Mouse (Mus musculus) heart, postnatal 0 days (tissue): ENCODE results near the gene Rasgef1b. TPM values are rescaled to one million over a fixed set of nuclear protein-coding genes. Genes with fewer than 3 reads are reported as not detected.

ENCODE experiments used
- ATAC-seq: fragments of 200-750 bp; cut with Nextera tagmentation; 2 replicates; pipeline ENCODE4 v1.8.0; 2017; ENCODE audit warnings: low read depth, moderate number of reproducible peaks, moderate library complexity; ENCODE audit not compliant: insufficient read depth
- DNase-seq: peaks from one replicate; pipeline ENCODE4 v3.0.0-alpha.2; 2016; ENCODE audit warnings: low spot score
- H3K27ac ChIP-seq: fragments of 300-500 bp; sonication (generic); 2 replicates; pipeline ENCODE4 v1.5.1; 2014; ENCODE audit warnings: low read depth, mild to moderate bottlenecking
- H3K27me3 ChIP-seq: fragments of 300-500 bp; sonication (generic); 2 replicates; pipeline ENCODE4 v1.6.1; 2014; ENCODE audit warnings: low read length, mixed read lengths; ENCODE audit not compliant: control insufficient read depth, insufficient read depth
- H3K36me3 ChIP-seq: fragments of 300-500 bp; sonication (generic); replicated peaks from 2 replicates; pipeline ENCODE4 v1.6.1; 2014; ENCODE audit warnings: low read length, mixed read lengths; ENCODE audit not compliant: control insufficient read depth, insufficient read depth
- H3K4me1 ChIP-seq: fragments of 300-500 bp; sonication (generic); 2 replicates; pipeline ENCODE4 v1.6.1; 2014; ENCODE audit warnings: antibody characterized with exemption; ENCODE audit not compliant: control insufficient read depth, insufficient read depth
- H3K4me2 ChIP-seq: fragments of 300-500 bp; sonication (generic); 2 replicates; pipeline ENCODE4 v1.6.1; 2014; ENCODE audit warnings: low read depth, mild to moderate bottlenecking, low read length, moderate library complexity
- H3K4me3 ChIP-seq: fragments of 300-500 bp; sonication (generic); 2 replicates; pipeline ENCODE4 v1.5.1; 2014; ENCODE audit warnings: low read depth, low read length
- H3K9ac ChIP-seq: fragments of 300-500 bp; sonication (generic); replicated peaks from 2 replicates; pipeline ENCODE4 v1.6.1; 2014; ENCODE audit warnings: low read depth, low read length, mixed read lengths
- H3K9me3 ChIP-seq: fragments of 300-500 bp; sonication (generic); replicated peaks from 2 replicates; pipeline ENCODE4 v1.6.1; 2016; ENCODE audit warnings: low read length; ENCODE audit not compliant: control insufficient read depth
- CTCF ChIP-seq: IDR thresholded peaks from 2 replicates; pipeline ENCODE4 v1.5.1; 2016; ENCODE audit warnings: antibody characterized with exemption, control low read depth, low read depth
- EP300 ChIP-seq: IDR thresholded peaks from 2 replicates; pipeline ENCODE4 v1.6.1; 2016; ENCODE audit warnings: antibody characterized with exemption, low read depth
- WGBS: fragments of 180-500 bp; shearing (Covaris S2); extraction: QIAGEN DNeasy Blood & Tissue Kit; methylation state at CpG from one replicate; pipeline ENCODE4 v1.1.7; 2014; 5-methylcytosine and 5-hydroxymethylcytosine counted together
- polyA plus RNA-seq: library from polyadenylated mRNA; unstranded; fragments of >200 nt; fragmentation: Nextera tagmentation; extraction: Ambion mirVana; gene quantifications from 2 replicates; pipeline ENCODE4 v1.2.1, GENCODE M21; 2015
- total RNA-seq: library from RNA; depleted of rRNA; stranded (reverse); fragments of >200 nt; gene quantifications from 2 replicates; pipeline ENCODE4 v1.2.3, GENCODE M21; 2014; ENCODE audit warnings: low replicate concordance

Gene Rasgef1b
- total and polyA plus RNA-seq, 2 experiments from 2014 or later: 19.0 to 29.8 TPM

- TF ChIP-seq EP300 (0 out of 2 replicates have a peak, but pooled peaks have one; percentile 38), CTCF (no peak)
- Histone ChIP-seq H3K27ac (peak overlapping the region; percentile 18), H3K36me3 (no peaks in the 10 kb centered on the region), H3K9me3 (no peaks in the 10 kb centered on the region), H3K4me2 (peak overlapping the region; percentile 21), H3K4me3 (no peak overlapping the region), H3K9ac (no peak overlapping the region), H3K4me1 (peaks cover 6% of the 10 kb centered on the region; the same call in 1 of the 2 replicates), H3K27me3 (no peaks in the 10 kb centered on the region)
- peak; percentile 83 for ATAC-seq
- WGBS: 10% methylated on average over 8 of the region's 8 CpGs
- DNase-seq: peak; percentile 79
These were observed 153.0 kb downstream of the Rasgef1b start for GRCm38 (mm10) chr5:99575897-99576296.

- Histone ChIP-seq H3K9me3 (no peaks in the 10 kb centered on the region), H3K4me2 (no peak overlapping the region), H3K27me3 (no peaks in the 10 kb centered on the region), H3K4me1 (no peaks in the 10 kb centered on the region), H3K36me3 (no peaks in the 10 kb centered on the region), H3K4me3 (no peak overlapping the region), H3K27ac (no peak overlapping the region), H3K9ac (no peak overlapping the region)
- WGBS: 51% methylated on average over 8 of the region's 8 CpGs
- ATAC-seq: no peak
- TF ChIP-seq CTCF: no peak
- no peak for DNase-seq
These were observed 164.2 kb downstream of the Rasgef1b start for GRCm38 (mm10) chr5:99564501-99565323.

GRCm38 (mm10) chr5:99562096-99562495 lies 166.8 kb downstream of the Rasgef1b start:
- whole genome bisulfite sequencing: 34% methylated on average over 6 of the region's 6 CpGs
- no peaks in the 10 kb centered on the region; the same call in 1 of the 2 replicates for H3K4me1 ChIP-seq
- H3K9me3 ChIP-seq: no peaks in the 10 kb centered on the region
- H3K4me3 ChIP-seq: no peak overlapping the region
- H3K27me3 ChIP-seq: no peaks in the 10 kb centered on the region
- H3K4me2 ChIP-seq: no peak overlapping the region
- no peaks in the 10 kb centered on the region for H3K36me3 ChIP-seq
- H3K9ac ChIP-seq: no peak overlapping the region
- DNase-seq (peak; percentile 16), ATAC-seq (no peak; the same call in 1 of the 2 replicates)
- H3K27ac ChIP-seq: no peak overlapping the region
- TF ChIP-seq CTCF (no peak), EP300 (no peak)

- Histone ChIP-seq H3K4me3 (no peak overlapping the region), H3K27ac (no peak overlapping the region), H3K9ac (no peak overlapping the region), H3K36me3 (no peaks in the 10 kb centered on the region), H3K4me1 (no peaks in the 10 kb centered on the region; the same call in 1 of the 2 replicates), H3K4me2 (no peak overlapping the region), H3K27me3 (no peaks in the 10 kb centered on the region), H3K9me3 (no peaks in the 10 kb centered on the region)
- TF ChIP-seq CTCF (no peak), EP300 (no peak)
- ATAC-seq (no peak), DNase-seq (no peak)
- 46% methylated on average over 3 of the region's 3 CpGs for WGBS
These were observed 169.1 kb downstream of the Rasgef1b start for GRCm38 (mm10) chr5:99559814-99560213.

GRCm38 (mm10) chr5:99558231-99558630 lies 170.6 kb downstream of the Rasgef1b start:
- H3K27ac ChIP-seq: no peak overlapping the region
- H3K4me3 ChIP-seq: no peak overlapping the region
- no peaks in the 10 kb centered on the region for H3K36me3 ChIP-seq
- H3K4me1 ChIP-seq: no peaks in the 10 kb centered on the region; the same call in 1 of the 2 replicates
- H3K4me2 ChIP-seq: no peak overlapping the region
- H3K27me3 ChIP-seq: no peaks in the 10 kb centered on the region
- H3K9me3 ChIP-seq: no peaks in the 10 kb centered on the region
- ATAC-seq (no peak), DNase-seq (no peak)
- WGBS: 71% methylated on average over 9 of the region's 9 CpGs
- TF ChIP-seq CTCF: no peak
- TF ChIP-seq EP300: no peak
- H3K9ac ChIP-seq: no peak overlapping the region

- no peak overlapping the region for H3K9ac ChIP-seq
- no peaks in the 10 kb centered on the region for H3K4me1 ChIP-seq
- no peak overlapping the region for H3K4me2 ChIP-seq
- no peak overlapping the region for H3K27ac ChIP-seq
- no peaks in the 10 kb centered on the region for H3K36me3 ChIP-seq
- TF ChIP-seq EP300 (no peak), CTCF (no peak)
- no peaks in the 10 kb centered on the region for H3K27me3 ChIP-seq
- no peak for ATAC-seq
- 64% methylated on average over 7 of the region's 7 CpGs for WGBS
- H3K4me3 ChIP-seq: no peak overlapping the region
- no peaks in the 10 kb centered on the region for H3K9me3 ChIP-seq
- DNase-seq: no peak
These were observed 176.2 kb downstream of the Rasgef1b start for GRCm38 (mm10) chr5:99552645-99553044.
